Comparison of ENCODE assay signal across 14 mouse cellular contexts in genomic region chr10:116645631-116646030, GRCm38 (mm10).
DNase-seq lines count a peak whose midpoint lies in the region; ATAC-seq lines count a peak whose summit lies in the region.
"Had no signal": no experiment of that assay in that cellular context is flagged by ENCODE, and none has a peak within 500 bp of the region (broad histone marks: within the 10 kb centered on the region; RNA-seq: fewer than 3 reads in every experiment).

No protein-coding gene starts in this region.

- 39% methylated on average over 7 of the region's 7 CpGs for WGBS in midbrain, embryonic 13.5 days
- 43% methylated on average over 7 of the region's 7 CpGs for WGBS in midbrain, embryonic 14.5 days

- no peak overlapping the region for H3K4me2 ChIP-seq in midbrain, embryonic 13.5 days (replicated peaks)
- no peak overlapping the region for H3K4me2 ChIP-seq in midbrain, embryonic 14.5 days (ENCODE audit: low read length)
- H3K4me2 ChIP-seq: intestine, embryonic 15.5 days; kidney, embryonic 15.5 days; liver, embryonic 11.5 days had no signal

- peak; percentile 30; the same call in 1 of the 2 replicates for ATAC-seq in midbrain, embryonic 13.5 days
- no peak for ATAC-seq in midbrain, embryonic 14.5 days (ENCODE audit: low FRiP score, low TSS enrichment)
- ATAC-seq: intestine, embryonic 15.5 days had no signal

- H3K27ac ChIP-seq in midbrain, embryonic 13.5 days: no peak overlapping the region
- no peak overlapping the region for H3K27ac ChIP-seq in midbrain, embryonic 14.5 days (replicated peaks; ENCODE audit: low read depth, low read length)
- H3K27ac ChIP-seq: intestine, embryonic 15.5 days; kidney, embryonic 15.5 days had no signal

- no peaks in the 10 kb centered on the region for H3K36me3 ChIP-seq in midbrain, embryonic 13.5 days
- H3K36me3 ChIP-seq in midbrain, embryonic 14.5 days (ENCODE audit: control insufficient read depth, insufficient read depth, low read length): no peaks in the 10 kb centered on the region
- H3K36me3 ChIP-seq: intestine, embryonic 15.5 days; kidney, embryonic 15.5 days had no signal

- H3K4me3 ChIP-seq in midbrain, embryonic 13.5 days (replicated peaks): no peak overlapping the region
- H3K4me3 ChIP-seq in midbrain, embryonic 14.5 days (replicated peaks; ENCODE audit: low read depth, low read length): no peak overlapping the region
- H3K4me3 ChIP-seq: intestine, embryonic 15.5 days; kidney, embryonic 15.5 days; myocyte had no signal

- no peaks in the 10 kb centered on the region for H3K9me3 ChIP-seq in midbrain, embryonic 13.5 days
- H3K9me3 ChIP-seq in midbrain, embryonic 14.5 days (ENCODE audit: control insufficient read depth, low read length): no peaks in the 10 kb centered on the region
- H3K9me3 ChIP-seq: intestine, embryonic 15.5 days; kidney, embryonic 15.5 days had no signal

- peak; percentile 15 to 29 for DNase-seq in frontal cortex, postnatal 36 days (ENCODE audit: low spot score in 2 of 2)
- no peak for DNase-seq in frontal cortex, postnatal 25 days (ENCODE audit: low spot score in 2 of 2)
- no peak for DNase-seq in midbrain, embryonic 14.5 days
- DNase-seq in cerebellum, adult 11-12 months: peak; percentile 86
- peak; percentile 56 to 68 for DNase-seq in cerebellum, postnatal 36 days
- DNase-seq in spleen, adult 12 weeks (ENCODE audit: low spot score): no peak
- no peak for DNase-seq in gastrocnemius, postnatal 4 days (ENCODE audit: low spot score in 2 of 2)
- DNase-seq: adrenal gland, adult 8-10 months; heart, adult 18-20 months had no signal

- peaks cover 8% of the 10 kb centered on the region; the same call in 1 of the 2 replicates for H3K4me1 ChIP-seq in midbrain, embryonic 13.5 days (replicated peaks)
- H3K4me1 ChIP-seq in midbrain, embryonic 14.5 days (ENCODE audit: control insufficient read depth, insufficient read depth, low read length): no peaks in the 10 kb centered on the region
- H3K4me1 ChIP-seq: intestine, embryonic 15.5 days; kidney, embryonic 15.5 days had no signal

- no peaks in the 10 kb centered on the region for H3K27me3 ChIP-seq in midbrain, embryonic 13.5 days
- H3K27me3 ChIP-seq in midbrain, embryonic 14.5 days (ENCODE audit: control insufficient read depth, insufficient read depth, low read length): no peaks in the 10 kb centered on the region
- H3K27me3 ChIP-seq: intestine, embryonic 15.5 days; kidney, embryonic 15.5 days had no signal

- H3K9ac ChIP-seq in midbrain, embryonic 13.5 days (replicated peaks): no peak overlapping the region
- no peak overlapping the region for H3K9ac ChIP-seq in midbrain, embryonic 14.5 days (replicated peaks; ENCODE audit: low read length)
- H3K9ac ChIP-seq: intestine, embryonic 15.5 days; kidney, embryonic 15.5 days had no signal

Comparison
In these comparisons a context has a peak if more than half of its experiments do, and no peak if none do; other contexts are left out.
1. DNase-seq: peak in frontal cortex, postnatal 36 days (2 of 2), cerebellum, adult 11-12 months (single experiment) and cerebellum, postnatal 36 days (2 of 2); none in frontal cortex, postnatal 25 days (0 of 2), midbrain, embryonic 14.5 days (single experiment), spleen, adult 12 weeks (single experiment) and gastrocnemius, postnatal 4 days (0 of 2).